Mouse (Mus musculus): ENCODE results near the gene Tmem131l.
"Not testable (repeated sequence)": the region's sequence is repeated elsewhere in the genome, so short reads cannot be mapped to it uniquely, and the experiment has no call there.

Tmem131l gene

DNA sequence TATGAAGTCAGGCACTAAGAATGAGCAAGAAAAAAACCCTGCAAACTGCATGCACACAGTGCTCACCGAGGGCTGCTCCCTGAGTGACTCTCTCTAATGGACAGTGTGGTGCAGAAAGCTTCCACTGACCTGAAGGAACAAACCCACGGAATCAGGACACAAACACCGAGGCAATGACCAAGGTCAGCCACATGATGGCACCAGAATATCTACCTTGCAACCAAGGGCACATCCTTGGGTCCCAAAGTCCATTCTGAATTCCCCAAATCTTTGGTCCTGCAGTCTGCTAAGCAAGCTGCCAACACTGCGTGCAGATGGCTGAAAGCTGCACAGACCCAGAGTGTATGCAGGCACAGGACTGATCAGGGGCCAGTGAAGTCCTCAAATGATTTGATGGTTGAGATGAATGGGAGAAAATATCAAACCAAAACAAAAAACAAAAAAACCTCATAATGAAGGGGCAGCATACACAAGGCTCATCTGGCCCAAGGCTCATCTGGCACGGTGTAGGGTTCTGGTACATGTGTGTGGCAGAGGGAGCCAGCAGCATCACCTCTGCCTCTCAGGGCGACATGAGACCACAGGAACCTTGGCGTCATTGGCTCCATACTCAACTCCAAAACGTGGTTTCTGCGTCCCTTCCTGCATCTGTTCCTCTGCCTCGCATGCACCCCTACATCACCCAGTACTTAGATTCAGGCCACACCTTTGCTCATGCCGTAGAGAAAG lies 124.0 kb downstream of the Tmem131l start:
- DNase-seq (ENCODE audit: low spot score in 2 of 2), result peak in 1 of 2 experiments; percentile 27

DNA sequence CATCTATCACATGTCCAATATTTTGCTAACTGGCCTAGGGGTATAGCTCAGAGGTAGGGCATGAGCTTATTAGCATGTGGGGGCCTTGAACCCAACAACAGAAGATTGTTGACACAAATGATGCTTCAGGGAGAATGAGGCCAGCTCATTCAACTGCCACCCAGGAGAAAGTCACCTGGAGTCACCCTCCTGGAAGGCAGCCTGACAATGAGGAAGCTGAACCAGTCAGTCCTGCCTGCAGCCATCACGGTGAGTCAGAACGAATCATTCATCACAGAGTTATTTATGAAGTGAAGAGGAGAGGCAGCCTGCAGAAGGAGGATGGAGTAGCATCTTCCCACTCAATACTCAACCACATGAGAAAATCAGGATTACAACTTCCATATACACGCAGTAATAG lies 124.9 kb downstream of the Tmem131l start:
- DNase-seq (ENCODE audit: low spot score in 2 of 2), result peak; percentile 44 to 60

DNA sequence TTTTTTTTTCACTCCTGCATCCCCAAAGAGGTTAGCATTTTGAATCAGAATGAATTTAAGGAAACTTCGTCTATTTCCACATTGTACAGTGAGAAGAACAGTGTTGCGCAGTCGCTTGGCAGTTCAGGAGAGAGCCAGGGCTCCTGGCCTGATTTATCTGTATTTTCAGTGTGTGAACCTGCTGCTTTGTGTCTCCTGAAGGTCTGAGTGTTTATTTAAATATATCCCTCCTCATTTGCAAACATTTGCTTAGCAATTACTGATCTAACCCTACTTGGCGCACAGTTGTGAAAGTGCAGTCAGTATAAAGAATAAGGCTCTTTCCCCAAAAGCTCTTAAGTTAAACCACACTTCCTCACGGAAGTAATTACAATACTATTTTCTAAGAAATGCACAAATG lies 129.3 kb downstream of the Tmem131l start:
- DNase-seq (ENCODE audit: low spot score in 2 of 2), result no peak

DNA sequence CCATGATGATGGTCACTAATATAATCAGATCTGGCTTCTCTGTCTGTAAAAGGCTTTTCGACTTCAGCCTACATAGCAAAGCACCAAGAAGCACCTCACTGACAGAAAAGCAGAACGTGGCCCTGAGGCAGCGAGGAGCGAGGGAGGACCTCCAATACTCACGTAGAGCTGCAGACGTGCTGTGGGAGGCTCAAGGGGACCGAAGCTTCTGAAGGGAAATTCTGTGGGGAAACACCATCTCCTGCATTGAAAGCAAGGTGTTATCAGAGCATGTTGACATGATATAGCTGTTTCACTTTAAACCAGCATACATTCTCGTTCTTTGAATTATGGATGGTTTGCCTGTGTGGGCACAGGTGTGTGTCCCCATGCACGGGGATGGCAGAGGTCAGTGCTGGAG lies 133.8 kb downstream of the Tmem131l start:
- no peak for DNase-seq (ENCODE audit: low spot score in 2 of 2)

DNA sequence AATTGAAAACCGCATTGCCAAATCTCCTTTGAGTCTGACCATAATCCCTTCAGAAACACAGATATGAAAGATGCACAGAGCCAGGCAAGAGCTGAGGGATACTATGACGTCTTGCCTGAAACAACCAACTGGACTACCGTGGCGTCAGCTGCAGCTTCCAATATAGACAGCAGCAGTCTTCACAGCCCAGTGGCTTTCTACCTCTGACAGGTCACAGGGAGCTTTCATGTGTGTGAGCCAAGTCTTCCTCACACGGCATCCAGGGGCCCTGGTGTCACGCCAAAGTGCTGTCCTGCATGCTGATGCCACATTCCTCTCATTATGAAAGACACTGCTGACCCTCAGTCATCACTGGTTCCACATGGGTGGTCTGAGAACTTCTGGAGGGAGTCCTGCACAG lies 134.8 kb downstream of the Tmem131l start:
- DNase-seq (ENCODE audit: low spot score in 2 of 2), result no peak

DNA sequence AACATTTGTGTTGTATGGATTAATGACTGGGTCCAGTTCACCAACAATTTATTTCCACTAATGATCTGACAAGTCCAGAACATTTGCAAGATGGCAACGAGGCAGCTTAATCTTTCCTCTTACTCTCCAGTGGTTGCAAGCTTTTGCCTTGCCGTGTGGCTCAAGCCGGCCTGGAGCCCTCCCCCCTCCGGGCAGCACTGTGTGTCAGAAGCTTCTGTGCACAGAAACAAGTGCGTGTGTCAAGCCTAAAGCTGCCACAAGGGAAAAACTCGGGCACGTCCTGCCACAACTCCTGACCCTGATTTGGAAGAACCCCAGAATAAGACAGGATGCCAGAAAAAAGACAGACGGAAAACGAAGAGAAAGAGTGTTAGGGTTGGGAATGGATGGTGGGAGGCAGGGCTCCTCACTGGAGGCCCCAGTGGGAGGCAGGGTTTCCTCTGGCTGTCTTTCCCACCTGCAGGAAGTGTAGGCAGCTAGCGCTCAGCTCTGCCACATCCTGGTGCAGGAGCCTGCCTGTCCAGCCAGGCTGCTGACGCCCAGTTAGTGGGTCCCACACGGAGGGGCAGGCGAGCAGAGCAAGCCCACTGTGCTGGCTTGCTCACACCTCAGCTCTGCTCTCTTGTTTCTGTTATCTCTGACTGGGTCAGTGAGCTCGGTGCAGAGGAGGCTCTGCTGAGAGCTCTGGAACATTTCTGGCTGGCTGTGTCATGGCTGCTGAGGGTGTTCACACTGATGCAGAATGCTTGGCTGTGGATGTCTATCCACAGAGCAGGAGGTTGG lies 135.6 kb downstream of the Tmem131l start:
- DNase-seq (ENCODE audit: low spot score in 2 of 2), result no peak

DNA sequence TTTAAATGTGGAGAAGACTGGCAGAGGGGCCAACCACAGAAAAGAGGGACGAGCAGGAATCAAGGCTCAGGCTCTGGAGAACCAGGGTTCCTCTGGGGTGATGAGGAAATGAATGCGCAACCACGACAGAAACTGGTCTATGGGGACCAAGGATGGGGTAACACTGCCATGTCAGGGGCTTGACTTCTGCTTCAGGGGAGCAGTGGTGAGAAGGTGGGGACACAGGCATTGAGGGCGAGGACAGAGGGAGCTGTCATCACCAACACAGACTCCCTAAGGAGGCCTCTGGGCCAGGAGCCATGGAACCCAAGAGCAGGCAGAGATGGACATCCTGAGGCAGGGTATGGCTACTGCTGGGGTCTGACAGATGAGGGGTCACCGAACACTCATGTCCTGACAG lies 137.0 kb downstream of the Tmem131l start:
- DNase-seq (ENCODE audit: low spot score in 2 of 2), result no peak

DNA sequence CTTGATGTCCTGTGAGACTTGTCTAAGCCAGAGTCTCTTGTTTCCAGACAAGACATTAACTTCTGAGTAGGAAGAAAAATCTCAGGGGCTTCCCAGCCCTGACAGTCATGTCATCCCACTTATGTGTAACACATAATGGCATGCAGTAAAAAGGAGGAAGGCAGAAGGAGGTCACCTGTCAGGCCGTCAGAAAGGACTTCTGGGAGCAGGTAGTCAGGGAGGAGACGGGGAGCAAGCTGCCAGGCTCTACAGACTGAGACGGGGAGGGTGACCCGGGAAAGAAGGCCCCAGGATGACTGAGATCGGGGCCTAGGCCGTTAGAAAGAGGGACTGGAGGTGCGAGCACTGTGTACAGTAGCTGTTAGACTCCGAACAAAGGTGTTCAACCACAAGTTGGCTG lies 137.5 kb downstream of the Tmem131l start:
- no peak for DNase-seq (ENCODE audit: low spot score in 2 of 2)

DNA sequence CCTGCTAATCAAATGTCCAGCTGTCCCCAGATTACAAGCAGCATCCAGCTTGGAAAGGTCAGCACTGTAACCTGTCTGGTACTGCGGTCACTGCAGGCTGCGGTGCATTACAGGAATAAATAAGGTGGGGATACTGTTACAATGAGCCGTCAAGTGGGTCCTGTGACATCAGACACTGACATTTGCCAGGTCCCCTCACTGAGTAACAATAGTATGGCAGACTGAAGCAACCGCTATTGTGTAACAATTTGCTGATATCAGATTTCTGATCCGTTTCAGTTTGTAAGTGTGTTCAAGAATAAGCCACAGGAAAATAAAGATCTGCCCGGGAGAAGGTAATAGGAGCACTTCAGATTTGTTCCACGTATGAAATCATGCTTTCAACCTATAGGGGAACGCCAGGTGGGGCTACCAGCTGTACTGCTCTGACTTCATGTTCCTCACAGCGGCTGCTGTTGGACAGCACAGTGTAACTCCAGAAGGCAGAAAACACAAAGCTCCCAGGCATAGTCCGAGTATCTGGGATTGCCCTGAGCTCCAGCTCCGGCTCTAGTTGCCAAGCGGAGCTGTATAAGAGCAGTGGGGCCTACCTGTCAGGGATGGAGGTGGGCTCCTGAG lies 139.1 kb downstream of the Tmem131l start:
- DNase-seq (ENCODE audit: low spot score in 2 of 2), result no peak

DNA sequence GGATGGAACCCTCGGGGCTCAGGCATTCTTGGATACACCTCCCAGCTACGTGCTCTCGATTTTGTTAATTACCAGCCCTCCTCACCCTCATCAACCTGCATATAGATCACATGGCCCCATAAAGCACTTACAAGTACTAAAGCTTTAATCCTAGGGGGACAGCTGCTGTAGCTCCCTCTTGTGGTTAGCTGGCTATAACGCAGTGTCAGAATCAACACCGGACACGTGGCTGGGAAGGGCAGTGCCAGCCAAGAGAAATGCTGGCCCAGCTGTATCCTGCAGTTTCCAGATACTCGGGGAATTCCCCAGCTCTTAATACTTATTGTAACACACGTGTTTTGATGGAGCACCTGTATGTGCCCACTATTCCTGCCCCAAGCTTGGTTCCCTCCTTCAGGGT lies 140.4 kb downstream of the Tmem131l start:
- DNase-seq (ENCODE audit: low spot score in 2 of 2), result peak; percentile 49 to 60

DNA sequence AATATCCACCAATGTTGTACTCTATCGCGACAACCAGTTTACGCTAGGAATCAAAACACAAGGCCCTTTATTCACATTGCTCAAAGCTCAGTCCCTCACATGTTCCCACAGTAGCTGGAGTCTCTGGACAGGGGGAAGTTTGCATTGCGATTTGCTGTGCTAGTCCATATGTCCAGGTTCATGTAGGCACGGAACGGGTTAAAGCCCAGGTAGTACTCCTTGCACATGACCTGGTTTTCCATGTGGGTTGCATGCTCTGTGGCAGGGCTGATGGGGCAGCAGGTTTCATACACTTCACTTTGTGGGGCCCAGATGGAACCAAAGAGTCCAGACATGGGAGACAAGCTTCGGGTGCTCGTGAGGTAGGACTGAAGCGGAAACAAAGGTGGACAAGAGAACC lies 141.7 kb downstream of the Tmem131l start:
- no peak for DNase-seq (ENCODE audit: low spot score in 2 of 2)

DNA sequence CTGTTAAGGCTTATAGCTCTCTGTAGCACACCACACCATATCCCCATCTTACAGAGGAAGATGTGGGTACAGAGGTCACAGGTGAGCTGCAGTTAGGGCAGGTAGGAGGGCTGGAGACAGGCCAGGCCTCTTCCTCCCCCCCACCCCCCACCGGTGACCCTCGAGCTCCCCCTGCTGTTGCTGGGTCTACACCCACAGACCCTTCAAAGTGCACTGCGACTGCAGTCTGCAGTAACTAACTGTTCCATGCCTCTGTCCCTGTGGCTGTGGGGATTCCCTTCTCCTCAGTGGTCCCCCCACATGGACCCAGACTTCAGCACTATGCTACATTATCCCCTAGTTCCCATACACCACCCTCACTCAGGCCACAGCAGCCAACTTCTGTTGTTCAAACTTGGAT lies 144.2 kb downstream of the Tmem131l start:
- no peak for DNase-seq (ENCODE audit: low spot score in 2 of 2)

DNA sequence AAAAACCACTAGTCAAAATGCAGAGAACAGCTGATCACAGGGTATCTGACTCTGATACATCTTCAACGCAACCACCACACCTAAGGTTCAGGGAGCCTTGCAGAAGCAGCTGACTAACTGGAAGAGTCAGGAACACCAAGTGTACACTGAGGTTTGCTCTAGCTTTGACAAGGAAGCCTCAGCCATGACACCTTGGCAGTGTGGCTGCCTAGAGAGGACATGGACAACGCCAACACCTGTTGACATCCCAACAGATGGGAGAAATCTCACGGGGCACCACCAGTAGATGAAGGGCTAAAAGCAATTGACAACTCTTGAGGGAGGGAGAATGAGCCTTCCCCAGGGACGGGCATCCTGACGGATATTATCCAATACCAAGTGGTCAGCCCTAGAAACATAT lies 144.9 kb downstream of the Tmem131l start:
- DNase-seq (ENCODE audit: low spot score in 2 of 2), result no peak

DNA sequence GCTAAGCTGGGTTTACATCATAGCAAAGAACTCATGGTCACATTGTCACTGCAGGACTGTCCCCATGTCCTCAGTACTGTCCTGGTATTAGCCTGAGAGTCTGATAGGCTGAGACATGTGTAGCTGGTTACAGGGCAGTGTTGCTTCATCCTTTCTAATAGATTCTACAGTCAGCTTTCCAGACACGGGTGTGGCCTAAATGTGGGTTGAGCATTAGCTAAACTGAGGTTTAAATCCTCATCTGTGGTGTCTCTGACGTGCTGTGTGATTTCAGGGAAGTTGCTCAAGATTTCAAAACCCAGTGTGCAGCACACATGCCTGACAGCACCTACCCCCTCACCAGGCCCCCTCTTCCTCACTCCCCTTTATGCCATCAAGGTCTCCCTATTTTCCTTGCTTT lies 154.8 kb downstream of the Tmem131l start:
- DNase-seq (ENCODE audit: low spot score in 2 of 2), result no peak

DNA sequence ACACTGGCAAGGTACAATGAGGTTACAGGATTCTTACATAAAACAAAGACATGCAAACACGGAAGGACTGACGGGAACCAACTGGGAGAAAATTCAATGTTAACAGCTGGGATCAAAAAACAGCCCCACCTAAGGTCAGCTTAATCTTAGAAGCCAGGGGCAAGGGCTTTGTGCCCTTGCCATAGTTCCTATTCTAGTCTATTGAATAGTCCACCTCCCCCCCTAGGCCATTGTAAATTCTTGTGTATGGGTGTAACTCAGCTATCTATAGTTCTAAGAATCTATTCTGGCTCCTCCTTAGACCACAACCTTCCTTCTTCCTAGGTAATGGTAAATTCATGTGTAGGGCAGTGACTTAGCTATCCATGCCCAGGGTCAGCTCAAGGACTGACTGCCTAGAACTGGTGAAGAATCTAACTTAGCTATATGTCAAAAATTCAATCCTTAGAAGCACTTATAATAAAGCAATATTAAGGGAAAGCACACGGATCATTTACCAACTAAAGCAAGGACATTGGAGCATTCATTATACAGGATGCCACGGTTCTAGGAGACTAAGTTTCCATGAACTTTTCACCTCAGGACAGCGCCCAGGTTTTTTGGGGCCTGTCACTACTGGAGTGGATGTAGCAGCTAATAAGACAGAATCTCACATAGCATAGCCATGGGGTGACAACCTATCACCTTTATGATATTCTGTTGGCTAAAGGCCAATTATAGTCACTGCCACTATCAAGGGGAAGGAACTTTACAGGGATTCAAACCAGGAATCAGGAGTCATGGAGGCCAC lies 160.5 kb downstream of the Tmem131l start:
- DNase-seq (ENCODE audit: low spot score in 2 of 2), result not testable (repeated sequence)

DNA sequence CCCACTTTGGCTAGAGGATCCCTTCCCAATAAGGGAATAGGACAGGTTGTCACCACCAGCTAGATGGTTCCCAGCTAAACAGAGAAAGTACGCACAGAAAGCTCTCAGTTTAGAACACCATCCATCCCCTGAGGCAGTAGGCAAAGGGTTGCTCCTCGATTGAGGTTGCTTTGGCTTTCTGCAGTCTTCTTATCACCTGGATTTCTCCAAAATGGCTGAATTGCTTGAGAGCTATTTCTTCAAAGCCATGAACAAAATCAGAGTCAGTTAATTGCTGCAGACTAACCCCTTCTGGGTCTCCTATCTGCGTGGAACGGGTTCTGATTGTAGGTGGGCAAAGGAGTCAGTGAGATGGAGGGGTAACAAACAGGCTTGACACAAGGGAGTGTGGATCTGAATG lies 161.2 kb downstream of the Tmem131l start:
- DNase-seq (ENCODE audit: low spot score in 2 of 2), result no peak

DNA sequence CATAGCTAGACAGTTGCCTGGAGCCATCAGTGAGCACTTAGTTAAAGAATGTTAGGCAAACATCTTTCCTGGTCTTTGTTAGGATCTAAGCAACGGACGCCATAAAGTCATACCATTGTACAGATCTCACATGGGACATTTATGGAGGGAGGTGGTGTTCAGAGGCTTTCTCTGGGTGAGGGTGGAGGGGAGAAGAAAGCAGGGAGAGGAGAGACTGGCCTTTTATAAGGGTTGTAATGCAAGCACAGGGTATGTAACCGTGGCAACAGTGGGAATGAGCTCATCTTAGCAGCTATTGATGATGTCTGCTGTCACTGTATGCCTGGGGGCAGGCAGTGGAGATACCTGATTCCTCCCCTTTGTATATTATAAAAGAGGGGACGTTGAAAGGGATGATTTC lies 163.7 kb downstream of the Tmem131l start:
- DNase-seq (ENCODE audit: low spot score in 2 of 2), result no peak

DNA sequence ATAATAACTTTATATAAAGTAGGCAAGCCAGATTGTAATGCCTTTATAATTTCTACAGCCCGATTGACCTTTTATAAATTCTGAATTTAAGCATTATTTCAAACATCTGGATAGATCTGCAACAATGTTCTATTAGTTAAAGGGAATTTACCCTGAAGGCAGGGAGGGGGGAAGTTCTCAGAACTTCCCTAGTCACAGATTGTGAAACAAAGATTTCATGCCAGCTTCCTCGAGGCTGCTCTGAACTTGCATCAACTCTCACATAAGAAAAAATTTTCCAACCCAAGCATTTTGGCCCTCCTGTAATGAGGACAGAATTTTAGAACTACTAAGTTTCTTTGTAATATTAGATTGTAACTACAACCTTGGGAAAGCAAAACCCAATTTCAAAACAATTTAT lies 164.9 kb downstream of the Tmem131l start:
- not testable (repeated sequence) for DNase-seq (ENCODE audit: low spot score in 2 of 2)

DNA sequence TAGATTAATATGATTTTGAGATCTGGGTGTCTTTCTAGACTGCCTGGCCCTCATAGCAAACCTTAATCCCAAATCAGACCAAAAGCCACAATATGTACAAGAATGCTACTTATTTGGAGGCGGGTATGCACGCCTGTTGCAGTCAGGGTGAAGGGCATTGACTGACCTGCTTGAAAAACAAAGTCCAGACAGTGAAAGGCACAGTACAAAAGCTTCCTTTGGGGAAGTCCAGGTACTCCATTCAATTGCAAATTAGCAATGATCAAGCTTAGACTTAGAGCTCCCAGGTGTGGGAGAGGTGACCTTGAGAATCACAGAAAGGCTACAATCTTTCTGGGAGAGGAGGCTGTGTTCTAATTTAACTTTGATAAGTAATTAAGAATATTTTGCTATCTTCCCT lies 167.1 kb downstream of the Tmem131l start:
- not testable (repeated sequence) for DNase-seq (ENCODE audit: low spot score in 2 of 2)

DNA sequence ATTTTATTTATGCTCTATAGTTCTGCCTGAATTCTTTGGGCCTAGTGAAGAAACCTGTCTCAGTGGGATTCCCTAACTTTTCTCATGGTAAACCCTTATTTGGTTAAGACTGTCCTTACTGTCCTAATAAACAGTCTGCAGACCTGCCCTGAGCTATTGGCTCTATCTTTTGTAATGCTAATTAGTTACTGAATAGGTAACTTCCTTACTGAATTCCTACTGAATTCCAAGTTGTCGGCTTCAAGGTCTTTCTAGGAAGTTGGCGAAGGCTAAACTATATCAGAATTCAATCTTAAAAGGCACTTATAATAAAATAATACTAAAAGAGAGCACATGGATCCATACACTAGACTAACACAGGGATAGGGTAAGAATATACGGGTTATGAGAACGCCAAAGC lies 168.0 kb downstream of the Tmem131l start:
- not testable (repeated sequence) for DNase-seq (ENCODE audit: low spot score in 2 of 2)

DNA sequence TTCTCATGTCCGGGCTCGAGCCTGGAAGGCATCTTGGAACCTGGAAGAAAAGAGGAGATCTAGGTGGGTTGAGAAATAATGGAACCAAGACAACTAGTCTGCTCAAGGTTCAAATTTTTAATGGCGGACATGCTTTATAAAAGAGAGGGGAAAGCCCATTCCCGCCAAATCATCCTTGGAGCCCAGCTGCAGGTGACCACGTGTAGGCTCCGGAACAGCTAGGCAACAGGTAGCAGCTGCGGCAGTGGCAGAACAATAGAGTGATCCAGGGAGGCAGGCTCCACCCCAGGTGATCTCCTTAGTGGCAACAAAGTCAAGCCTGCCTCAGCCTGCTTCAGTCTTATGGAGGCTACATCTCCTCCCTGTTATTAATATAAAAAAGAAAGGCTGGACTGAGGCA lies 168.4 kb downstream of the Tmem131l start:
- not testable (repeated sequence) for DNase-seq (ENCODE audit: low spot score in 2 of 2)

DNA sequence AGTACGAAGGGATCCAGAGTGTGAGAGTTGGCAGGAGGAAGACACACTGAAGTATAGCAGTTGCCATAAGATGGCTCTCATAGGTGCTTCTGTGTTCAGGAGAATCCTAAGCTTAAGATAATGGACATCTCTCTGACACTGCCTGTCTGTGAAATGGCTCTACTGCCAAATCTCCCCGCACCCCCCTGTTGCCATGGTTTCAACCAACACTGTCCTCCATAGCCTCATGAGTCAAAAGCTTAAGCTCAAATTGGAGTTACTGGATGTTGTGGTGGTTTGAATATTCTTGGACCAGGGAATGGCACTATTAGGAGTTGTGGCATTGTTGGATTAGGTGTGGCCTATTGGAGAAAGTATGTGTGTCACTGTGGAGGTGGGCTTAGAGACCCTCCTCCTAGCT lies 170.2 kb downstream of the Tmem131l start:
- DNase-seq (ENCODE audit: low spot score in 2 of 2), result no peak
